Mouse (Mus musculus) MEL (cell line): ENCODE measurements at regions not wholly inside any gene's neighbourhood (a gene's known extent, or its start where the extent isn't known, plus 50 kb on each side); places are given as distances from the start of the nearest gene placed in this dataset.

Source experiments
- DNase-seq: peaks from one replicate; pipeline ENCODE4 v3.0.0; 2011; ENCODE audit warnings: low read depth, low spot score
- H3K27ac ChIP-seq: 2 replicates; pipeline ENCODE4 v1.5.1; 2012; ENCODE audit warnings: low read depth, mild to moderate bottlenecking, control low read depth, low read length, moderate library complexity; ENCODE audit not compliant: control insufficient read depth
- H3K27me3 ChIP-seq, 2 experiments: fragments of 150-350 bp in 1 of 2; sonication (generic) in 1 of 2; 2 replicates each; pipeline ENCODE4 v1.6.1; 2012; ENCODE audit warnings: low read length in 2 of 2, mild to moderate bottlenecking in 2 of 2, improper control_type of control experiment in 1 of 2, moderate library complexity in 1 of 2; ENCODE audit not compliant: insufficient read depth in 2 of 2, control insufficient read depth in 1 of 2
- H3K36me3 ChIP-seq, 2 experiments: 2 replicates each; pipeline ENCODE4 v1.6.1; 2012 to 2014; ENCODE audit warnings: low read length in 2 of 2, improper control_type of control experiment in 1 of 2, inconsistent platforms in 1 of 2, mild to moderate bottlenecking in 1 of 2; ENCODE audit not compliant: insufficient read depth in 2 of 2, control insufficient read depth in 1 of 2
- H3K4me1 ChIP-seq, 2 experiments: fragments of 150-350 bp in 1 of 2; sonication (generic) in 1 of 2; 2 replicates each; pipeline ENCODE4 v1.6.1; 2012; ENCODE audit warnings: low read length in 2 of 2, improper control_type of control experiment in 1 of 2, mild to moderate bottlenecking in 1 of 2; ENCODE audit not compliant: insufficient read depth in 2 of 2, control insufficient read depth in 1 of 2
- H3K4me3 ChIP-seq, 2 experiments: fragments of 150-350 bp in 1 of 2; sonication (generic) in 1 of 2; 2 replicates each; pipeline ENCODE4 v1.5.1; 2012; ENCODE audit warnings: low read depth in 2 of 2, low read length in 2 of 2, mild to moderate bottlenecking in 2 of 2, moderate library complexity in 2 of 2, control low read depth in 1 of 2, improper control_type of control experiment in 1 of 2; ENCODE audit not compliant: control insufficient read depth in 1 of 2, insufficient read depth in 1 of 2
- H3K79me2 ChIP-seq: 2 replicates; pipeline ENCODE4 v1.6.1; 2012; ENCODE audit warnings: mild to moderate bottlenecking, low read length, moderate library complexity; ENCODE audit not compliant: control insufficient read depth, poor library complexity, insufficient read depth
- H3K9ac ChIP-seq: 2 replicates; pipeline ENCODE4 v1.6.1; 2012; ENCODE audit warnings: low read depth, mild to moderate bottlenecking, control low read depth, low read length, moderate library complexity; ENCODE audit not compliant: control insufficient read depth, poor library complexity, severe bottlenecking
- H3K9me3 ChIP-seq: fragments of 150-350 bp; sonication (generic); replicated peaks from 2 replicates; pipeline ENCODE4 v1.6.1; 2012; ENCODE audit warnings: mild to moderate bottlenecking, low read length, improper control_type of control experiment, moderate library complexity; ENCODE audit not compliant: insufficient read depth
- CHD2 ChIP-seq: IDR thresholded peaks from 2 replicates; pipeline ENCODE4 v1.6.1; 2011; ENCODE audit warnings: low read length, improper control_type of control experiment
- CTCF ChIP-seq, 3 experiments: IDR thresholded peaks in 2 of 3; conservative IDR thresholded peaks in 1 of 3; 2 replicates each; pipeline ENCODE4 v1.5.1; 2011 to 2012; ENCODE audit warnings: low read length in 3 of 3, low read depth in 2 of 3, mild to moderate bottlenecking in 2 of 3, improper control_type of control experiment in 1 of 3, inconsistent platforms in 1 of 3, mixed read lengths in 1 of 3, moderate library complexity in 1 of 3; ENCODE audit not compliant: control insufficient read depth in 1 of 3, insufficient read depth in 1 of 3, poor library complexity in 1 of 3, severe bottlenecking in 1 of 3
- E2F4 ChIP-seq: IDR thresholded peaks from 2 replicates; pipeline ENCODE4 v1.6.1; 2011; ENCODE audit warnings: low read depth, low read length, improper control_type of control experiment, borderline replicate concordance
- ELF1 ChIP-seq: IDR thresholded peaks from 2 replicates; pipeline ENCODE4 v1.6.1; 2014; ENCODE audit warnings: low read depth, mild to moderate bottlenecking, inconsistent platforms, low read length, improper control_type of control experiment, moderate library complexity
- EP300 ChIP-seq, 2 experiments: IDR thresholded peaks; 2 replicates each; pipeline ENCODE4 v1.6.1; 2011; ENCODE audit warnings: improper control_type of control experiment in 2 of 2, low read length in 2 of 2, low read depth in 1 of 2, mild to moderate bottlenecking in 1 of 2
- GATA1 ChIP-seq: IDR thresholded peaks from 2 replicates; pipeline ENCODE4 v1.6.1; 2011; ENCODE audit warnings: low read depth, low read length, improper control_type of control experiment
- HCFC1 ChIP-seq: IDR thresholded peaks from 2 replicates; pipeline ENCODE4 v1.6.1; 2012; ENCODE audit warnings: low read depth, mild to moderate bottlenecking, inconsistent platforms, low read length, improper control_type of control experiment, moderate library complexity
- MAZ ChIP-seq: IDR thresholded peaks from 2 replicates; pipeline ENCODE4 v1.6.1; 2012; ENCODE audit warnings: low read depth, mild to moderate bottlenecking, inconsistent platforms, low read length, improper control_type of control experiment
- MEF2A ChIP-seq: IDR thresholded peaks from 2 replicates; pipeline ENCODE4 v1.6.1; 2014; ENCODE audit warnings: low read depth, mild to moderate bottlenecking, inconsistent platforms, low read length, improper control_type of control experiment; ENCODE audit not compliant: poor library complexity, insufficient replicate concordance, severe bottlenecking; ENCODE audit errors: extremely low read depth
- MYC ChIP-seq: IDR thresholded peaks from 2 replicates; pipeline ENCODE4 v1.6.1; 2011; ENCODE audit warnings: low read depth, mild to moderate bottlenecking, low read length, improper control_type of control experiment, moderate library complexity
- POLR2A ChIP-seq, 2 experiments: IDR thresholded peaks; 2 replicates each; pipeline ENCODE4 v1.6.1; 2011 to 2012; ENCODE audit warnings: low read length in 2 of 2, mild to moderate bottlenecking in 2 of 2, control low read depth in 1 of 2, improper control_type of control experiment in 1 of 2, low read depth in 1 of 2, moderate library complexity in 1 of 2; ENCODE audit not compliant: control insufficient read depth in 1 of 2, insufficient read depth in 1 of 2, poor library complexity in 1 of 2
- POLR2AphosphoS2 ChIP-seq: IDR thresholded peaks from 2 replicates; pipeline ENCODE4 v1.6.1; 2011; ENCODE audit warnings: low read length, improper control_type of control experiment
- RAD21 ChIP-seq: IDR thresholded peaks from 2 replicates; pipeline ENCODE4 v1.6.1; 2011; ENCODE audit warnings: mild to moderate bottlenecking, low read depth, low read length, improper control_type of control experiment
- SIN3A ChIP-seq: IDR thresholded peaks from 2 replicates; pipeline ENCODE4 v1.6.1; 2012; ENCODE audit warnings: low read length, improper control_type of control experiment, inconsistent platforms
- TBP ChIP-seq: IDR thresholded peaks from 2 replicates; pipeline ENCODE4 v1.8.0; 2011; ENCODE audit warnings: low read depth, low read length, improper control_type of control experiment
- USF2 ChIP-seq, 2 experiments: IDR thresholded peaks; 2 replicates each; pipeline ENCODE4 v1.6.1; 2011 to 2012; ENCODE audit warnings: improper control_type of control experiment in 2 of 2, low read length in 2 of 2, borderline replicate concordance in 1 of 2, inconsistent platforms in 1 of 2, low read depth in 1 of 2, mild to moderate bottlenecking in 1 of 2; ENCODE audit not compliant: insufficient read depth in 1 of 2
- ZC3H11A ChIP-seq: IDR thresholded peaks from 2 replicates; pipeline ENCODE4 v1.6.1; 2012; ENCODE audit warnings: low read depth, mild to moderate bottlenecking, inconsistent platforms, low read length, improper control_type of control experiment
- ZKSCAN1 ChIP-seq: IDR thresholded peaks from 2 replicates; pipeline ENCODE4 v1.6.1; 2012; ENCODE audit warnings: low read depth, mild to moderate bottlenecking, inconsistent platforms, low read length, improper control_type of control experiment, moderate library complexity
- ZMIZ1 ChIP-seq: IDR thresholded peaks from 2 replicates; pipeline ENCODE4 v1.6.1; 2012; ENCODE audit warnings: low read depth, mild to moderate bottlenecking, inconsistent platforms, low read length, improper control_type of control experiment, moderate library complexity
- ZNF384 ChIP-seq: IDR thresholded peaks from 2 replicates; pipeline ENCODE4 v1.6.1; 2012; ENCODE audit warnings: low read depth, mild to moderate bottlenecking, inconsistent platforms, low read length, improper control_type of control experiment

- Histone ChIP-seq H3K27me3 (no peaks in the 10 kb centered on the region), H3K4me1 (no peaks in the 10 kb centered on the region), H3K36me3 (no peaks in the 10 kb centered on the region), H3K9ac (no peak overlapping the region), H3K27ac (no peak overlapping the region), H3K79me2 (no peaks in the 10 kb centered on the region), H3K4me3 (no peak overlapping the region), H3K9me3 (no peaks in the 10 kb centered on the region)
- no peak for DNase-seq
- TF ChIP-seq CTCF (IDR thresholded peaks at IDR 0.05 in 2 of 3, conservative IDR thresholded peaks at IDR 0.05 in 1 of 3; ENCODE audit: control insufficient read depth in 1 of 3, insufficient read depth in 1 of 3, low read depth in 2 of 3, low read length in 3 of 3, poor library complexity in 1 of 3, severe bottlenecking in 1 of 3): no peak
- TF ChIP-seq E2F4: no peak
- TF ChIP-seq ZMIZ1: no peak
- no peak for TF ChIP-seq MAZ
- TF ChIP-seq POLR2AphosphoS2: no peak
- TF ChIP-seq TBP: no peak
- no peak for TF ChIP-seq RAD21
- TF ChIP-seq USF2 (IDR thresholded peaks at IDR 0.05; ENCODE audit: borderline replicate concordance in 1 of 2, insufficient read depth in 1 of 2, low read depth in 1 of 2, low read length in 2 of 2): no peak
- no peak for TF ChIP-seq ZNF384
- TF ChIP-seq MEF2A: no peak
- TF ChIP-seq EP300 (IDR thresholded peaks at IDR 0.05; ENCODE audit: low read depth in 1 of 2, low read length in 2 of 2): no peak
- no peak for TF ChIP-seq GATA1
- TF ChIP-seq ELF1: no peak
- TF ChIP-seq CHD2: no peak
- no peak for TF ChIP-seq HCFC1
These were observed 1528.2 kb upstream of the Dsel start for GRCm38 (mm10) chr1:113392962-113393361.

GRCm38 (mm10) chr1:113389920-113390319, 1525.2 kb upstream of the Dsel start:
- H3K4me1 ChIP-seq: no peaks in the 10 kb centered on the region
- no peak for TF ChIP-seq CHD2
- no peak for TF ChIP-seq GATA1
- TF ChIP-seq SIN3A: no peak
- no peak for TF ChIP-seq POLR2A (IDR thresholded peaks at IDR 0.05; ENCODE audit: control insufficient read depth in 1 of 2, insufficient read depth in 1 of 2, low read depth in 1 of 2, low read length in 2 of 2, poor library complexity in 1 of 2)
- TF ChIP-seq ZC3H11A: no peak
- no peak for TF ChIP-seq CTCF (IDR thresholded peaks at IDR 0.05 in 2 of 3, conservative IDR thresholded peaks at IDR 0.05 in 1 of 3; ENCODE audit: control insufficient read depth in 1 of 3, insufficient read depth in 1 of 3, low read depth in 2 of 3, low read length in 3 of 3, poor library complexity in 1 of 3, severe bottlenecking in 1 of 3)
- TF ChIP-seq MYC: no peak
- no peak for TF ChIP-seq USF2 (IDR thresholded peaks at IDR 0.05; ENCODE audit: borderline replicate concordance in 1 of 2, insufficient read depth in 1 of 2, low read depth in 1 of 2, low read length in 2 of 2)
- TF ChIP-seq ZKSCAN1: no peak
- H3K9me3 ChIP-seq: no peaks in the 10 kb centered on the region
- no peak overlapping the region for H3K27ac ChIP-seq
- DNase-seq: no peak
- no peaks in the 10 kb centered on the region for H3K36me3 ChIP-seq
- H3K79me2 ChIP-seq: no peaks in the 10 kb centered on the region
- no peak overlapping the region for H3K9ac ChIP-seq
- no peak overlapping the region for H3K4me3 ChIP-seq
- H3K27me3 ChIP-seq: no peaks in the 10 kb centered on the region
